Mouse (Mus musculus) adrenal gland, postnatal 10 days (tissue): ENCODE results near the gene Olfr902. TPM values are rescaled to one million over a fixed set of nuclear protein-coding genes. Genes with fewer than 3 reads are reported as not detected.
A peak's percentile ranks its signal among the peaks of the same experiment; 100 is the strongest.
"Not testable (repeated sequence)": the region's sequence is repeated elsewhere in the genome, so short reads cannot be mapped to it uniquely, and the experiment has no call there.

Experiments used
- DNase-seq: peaks from one replicate; pipeline ENCODE4 v3.0.0; 2021; ENCODE audit warnings: mixed read lengths
- long read RNA-seq, 2 experiments: library from polyadenylated mRNA; stranded (forward); transcript quantifications; one replicate each; pipeline ENCODE4 v2.0.0; 2021
- total RNA-seq, 2 experiments: library from RNA; stranded (reverse); gene quantifications; 2 replicates each; pipeline ENCODE4 v1.2.3; 2021

Olfr902 gene
- total RNA-seq = not detected
- long read RNA-seq, experiment 1 = 0 reads
- long read RNA-seq, experiment 2 = 0 reads

DNA sequence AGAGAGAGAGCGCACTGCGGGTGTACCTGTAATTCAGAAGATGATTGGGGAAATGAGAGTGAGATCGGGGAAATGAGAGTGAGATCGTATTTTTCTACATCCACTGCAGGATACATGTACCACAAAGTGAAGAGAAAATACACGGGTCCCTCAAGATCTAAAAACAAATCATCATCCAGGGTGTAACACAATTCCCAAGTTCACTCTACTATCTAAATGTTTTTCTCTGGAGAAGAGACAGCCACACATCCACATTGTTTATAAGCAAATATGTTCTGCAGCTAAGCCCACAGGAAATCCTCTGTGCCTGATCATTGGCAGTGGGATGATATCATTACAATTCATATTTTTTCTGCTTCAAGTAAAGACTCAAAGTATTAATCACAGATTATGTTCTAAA is at the start of gene Olfr902:
Gene Olfr902 (plus strand): TSS at position 301 of the 400 bp plus-strand sequence.
- DNase-seq = no peak

DNA sequence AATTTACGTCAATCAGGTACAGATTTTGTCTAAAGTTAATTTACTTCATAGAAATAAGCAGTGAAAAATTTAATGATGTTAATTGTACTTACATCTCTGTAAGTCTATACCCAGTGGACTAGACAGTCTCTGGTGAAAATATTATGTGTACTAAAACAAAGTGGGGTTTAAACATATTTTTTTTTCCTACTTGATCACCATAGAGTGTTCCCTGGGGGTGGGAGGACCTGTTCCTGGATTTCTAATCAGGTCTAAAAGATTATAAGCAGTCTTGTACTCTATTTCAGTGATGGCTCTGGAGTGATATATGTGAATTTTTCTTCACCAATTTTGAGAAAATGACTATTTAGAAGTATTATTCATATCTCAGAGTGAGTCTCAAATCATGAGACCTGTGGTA is 46.1 kb upstream of the Olfr902 start, which contains the start of gene Olfr147:
Gene Olfr147 (plus strand): TSS at position 301 of the 400 bp plus-strand sequence.
- no peak for DNase-seq

DNA sequence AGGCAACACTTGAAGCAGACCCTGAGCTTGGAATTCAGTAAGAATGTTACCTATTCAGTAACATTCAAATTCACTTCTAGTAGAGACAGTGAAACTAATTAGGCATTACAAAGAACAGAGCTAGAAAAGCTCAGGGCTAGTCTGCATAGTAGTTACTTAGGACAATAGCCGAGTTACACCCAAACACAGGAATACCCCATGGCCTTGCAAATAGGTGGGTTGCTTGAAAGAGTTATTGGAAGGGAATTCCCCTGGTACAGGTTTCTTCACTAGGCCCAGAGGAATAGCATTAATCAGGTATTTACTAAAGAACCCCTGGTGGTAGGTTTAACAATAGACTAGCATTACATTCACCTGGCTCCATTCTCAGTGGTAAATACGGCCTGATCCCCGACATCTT is 40.0 kb upstream of the Olfr902 start:
- DNase-seq = not testable (repeated sequence)

GRCm38 (mm10) chr9:38413502-38413901 is 34.0 kb upstream of the Olfr902 start:
- DNase-seq = peak; percentile 20

DNA sequence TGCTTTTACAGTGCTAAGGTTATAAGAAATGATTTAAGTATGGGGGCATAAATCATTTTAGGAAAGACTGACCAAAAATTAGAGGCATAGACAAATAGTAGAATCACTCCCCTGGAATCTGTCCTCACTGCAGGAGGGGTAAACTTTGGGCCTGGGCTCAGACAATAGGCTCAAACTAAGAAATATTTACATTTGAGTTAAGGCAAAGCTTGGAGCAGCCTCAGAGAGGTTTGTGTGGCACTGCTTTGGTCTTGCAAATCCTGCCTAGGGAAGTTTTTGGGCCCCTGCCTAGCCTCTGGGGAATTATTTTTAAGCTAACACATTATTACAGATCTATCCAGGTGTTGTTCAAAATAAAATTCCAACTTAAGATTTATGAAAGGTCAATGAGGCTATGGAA is 23.7 kb upstream of the Olfr902 start:
- DNase-seq = no peak

DNA sequence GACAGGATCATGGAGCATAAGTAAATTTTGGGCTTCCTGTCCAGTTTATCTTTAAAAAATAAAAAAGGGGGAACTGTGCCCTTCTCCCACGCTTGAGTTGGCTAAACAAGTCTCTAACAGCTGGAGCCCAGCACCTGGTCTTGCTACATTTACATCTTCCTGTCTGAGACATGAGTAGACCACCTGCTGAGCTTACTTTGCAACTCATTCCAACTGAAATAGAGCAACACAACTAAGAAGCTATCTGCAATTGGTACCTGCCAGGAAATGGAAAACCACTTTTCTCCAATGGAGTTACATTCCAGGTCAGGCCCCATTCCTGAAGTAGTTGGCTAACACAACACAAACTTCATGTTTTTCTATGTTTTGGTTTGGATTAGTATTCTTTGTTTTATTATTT is 20.4 kb upstream of the Olfr902 start:
- no peak for DNase-seq

- no peak for DNase-seq
Measured at GRCm38 (mm10) chr9:38429155-38429554, 18.3 kb upstream of the Olfr902 start, which contains the start of gene Olfr901. Gene Olfr901, plus strand, starts transcription at chr9:38429455.

DNA sequence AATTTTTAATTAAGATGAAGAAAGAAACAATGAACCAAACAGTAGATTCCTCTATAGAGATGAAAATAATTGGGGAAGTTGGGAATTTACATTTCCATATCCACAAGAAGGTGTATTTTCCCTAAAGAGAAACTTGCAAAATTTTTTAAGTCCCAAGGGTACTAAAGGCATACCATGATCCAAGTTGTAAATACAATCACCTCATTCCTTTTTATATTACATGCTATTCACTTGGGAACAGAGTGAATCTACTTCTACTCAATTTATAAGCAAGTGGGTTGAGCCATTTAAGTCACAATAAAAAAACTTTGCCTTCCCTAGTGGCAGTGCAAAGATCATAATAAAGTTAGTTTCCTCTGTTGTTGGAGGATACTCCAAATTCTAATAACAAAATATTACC is 15.4 kb downstream of the Olfr902 start, which contains the start of gene Olfr904:
Gene Olfr904 (plus strand): TSS at position 301 of the 400 bp plus-strand sequence.
- no peak for DNase-seq

DNA sequence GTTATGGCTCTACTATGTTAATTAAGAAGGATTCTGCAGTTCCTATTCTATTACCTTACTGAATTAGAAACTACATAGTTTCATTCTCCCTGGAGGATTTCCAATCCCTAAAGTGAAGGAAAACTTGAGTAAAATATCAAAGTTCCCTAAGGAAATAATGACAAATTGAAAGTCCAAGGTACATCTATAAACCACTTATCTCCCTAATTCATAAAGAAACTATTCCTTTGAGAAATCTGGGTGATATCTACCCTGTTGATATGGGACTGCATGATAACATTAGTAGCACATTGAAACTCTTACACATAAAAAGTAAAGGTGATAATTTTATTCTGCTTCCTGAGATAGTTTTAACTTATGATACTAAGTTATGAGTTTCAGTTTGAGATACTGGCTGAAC is 23.4 kb downstream of the Olfr902 start, which contains the start of gene Olfr905:
Gene Olfr905 (plus strand): TSS at position 301 of the 400 bp plus-strand sequence.
- DNase-seq = no peak

GRCm38 (mm10) chr9:38486785-38487184 is 39.3 kb downstream of the Olfr902 start, which contains the start of gene Olfr906:
Gene Olfr906, plus strand, starts transcription at chr9:38487085.
- no peak for DNase-seq

DNA sequence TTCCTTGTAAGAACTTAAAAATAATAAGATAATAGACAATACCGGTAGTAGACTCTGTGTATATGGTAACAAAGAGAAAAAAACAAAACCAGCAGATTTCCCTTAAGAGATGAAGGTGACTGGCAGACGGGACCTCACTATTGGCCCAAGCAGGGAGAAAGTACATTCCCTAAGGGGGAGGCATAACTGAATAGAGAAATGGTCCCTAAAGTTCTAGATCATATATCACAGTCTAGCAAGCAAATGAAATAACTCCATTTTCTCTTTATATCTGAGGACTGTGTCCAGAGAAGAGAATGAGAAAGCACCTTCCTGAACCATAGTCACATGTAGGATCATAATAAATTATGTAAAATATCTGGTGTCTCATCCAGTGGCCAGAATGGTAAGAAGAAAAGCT is 48.0 kb downstream of the Olfr902 start, which contains the start of gene Olfr907:
Gene Olfr907 (plus strand): TSS at position 301 of the 400 bp plus-strand sequence.
- DNase-seq = no peak

Other genes with a start within 250 kb of the Olfr902 start
- not detected for gene Olfr893, start 239.3 kb upstream of the Olfr902 start, total RNA-seq
- gene Olfr894, start 229.6 kb upstream of the Olfr902 start, total RNA-seq = not detected
- not detected for gene Olfr143, start 194.9 kb upstream of the Olfr902 start, total RNA-seq
- gene Olfr895, start 179.8 kb upstream of the Olfr902 start, total RNA-seq = not detected
- not detected for gene Olfr896-ps1, start 156.5 kb upstream of the Olfr902 start, total RNA-seq
- gene Olfr25, start 118.6 kb upstream of the Olfr902 start, total RNA-seq = not detected
- not detected for gene Olfr898, start 99.2 kb upstream of the Olfr902 start, total RNA-seq
- gene Olfr250, start 80.8 kb upstream of the Olfr902 start, total RNA-seq = not detected
- not detected for gene Olfr251, start 70.6 kb upstream of the Olfr902 start, total RNA-seq
- gene Olfr147, start 46.0 kb upstream of the Olfr902 start, total RNA-seq = not detected
- not detected for gene Olfr901, start 18.2 kb upstream of the Olfr902 start, total RNA-seq
- gene Olfr904, start 15.5 kb downstream of the Olfr902 start, total RNA-seq = not detected
- gene Olfr905, start 23.5 kb downstream of the Olfr902 start, total RNA-seq = not detected
- not detected for gene Olfr906, start 39.4 kb downstream of the Olfr902 start, total RNA-seq
- not detected for gene Olfr907, start 48.1 kb downstream of the Olfr902 start, total RNA-seq
- not detected for gene Olfr911-ps1, start 73.9 kb downstream of the Olfr902 start, total RNA-seq
- not detected for gene Olfr910, start 90.2 kb downstream of the Olfr902 start, total RNA-seq
- not detected for gene Olfr912, start 132.5 kb downstream of the Olfr902 start, total RNA-seq
- gene Olfr913, start 145.1 kb downstream of the Olfr902 start, total RNA-seq = not detected
- not detected for gene Olfr914, start 157.4 kb downstream of the Olfr902 start, total RNA-seq
- gene Olfr916, start 212.2 kb downstream of the Olfr902 start, total RNA-seq = not detected
- gene Olfr917, start 218.2 kb downstream of the Olfr902 start, total RNA-seq = not detected
- not detected for gene Olfr918, start 226.9 kb downstream of the Olfr902 start, total RNA-seq